Mouse (Mus musculus) embryonic facial prominence, embryonic 11.5 days (tissue): Measurements from ENCODE around the gene Slfn9. TPM values are rescaled to one million over a fixed set of nuclear protein-coding genes. Genes with fewer than 3 reads are reported as not detected.

Source experiments
- ATAC-seq: fragments of 200-750 bp; cut with Nextera tagmentation; replicated peaks from 2 replicates; pipeline ENCODE4 v1.8.0; 2017; ENCODE audit warnings: low read depth; ENCODE audit not compliant: insufficient number of reproducible peaks, low FRiP score, low TSS enrichment
- DNase-seq: peaks from one replicate; pipeline ENCODE4 v3.0.0-alpha.2; 2015; ENCODE audit warnings: low spot score
- H3K27ac ChIP-seq: fragments of 300-500 bp; sonication (generic); replicated peaks from 2 replicates; pipeline ENCODE4 v1.5.1; 2014; ENCODE audit warnings: mild to moderate bottlenecking, low read depth, low read length, control low read depth
- H3K27me3 ChIP-seq: fragments of 300-500 bp; sonication (generic); 2 replicates; pipeline ENCODE4 v1.6.1; 2014; ENCODE audit warnings: mild to moderate bottlenecking, low read length, moderate library complexity, mixed read lengths; ENCODE audit not compliant: control insufficient read depth, insufficient read depth
- H3K36me3 ChIP-seq: fragments of 300-500 bp; sonication (generic); replicated peaks from 2 replicates; pipeline ENCODE4 v1.6.1; 2014; ENCODE audit warnings: low read depth, mild to moderate bottlenecking, low read length, moderate library complexity, mixed read lengths; ENCODE audit not compliant: control insufficient read depth, insufficient read depth
- H3K4me1 ChIP-seq: fragments of 300-500 bp; sonication (generic); 2 replicates; pipeline ENCODE4 v1.6.1; 2014; ENCODE audit warnings: low read length, mixed read lengths; ENCODE audit not compliant: control insufficient read depth, insufficient read depth
- H3K4me2 ChIP-seq: fragments of 300-500 bp; sonication (generic); 2 replicates; pipeline ENCODE4 v1.6.1; 2014; ENCODE audit warnings: low read depth, mild to moderate bottlenecking, control low read depth, low read length, moderate library complexity
- H3K4me3 ChIP-seq: fragments of 300-500 bp; sonication (generic); 2 replicates; pipeline ENCODE4 v1.5.1; 2014; ENCODE audit warnings: low read depth, low read length, control low read depth
- H3K9ac ChIP-seq: fragments of 300-500 bp; sonication (generic); replicated peaks from 2 replicates; pipeline ENCODE4 v1.6.1; 2014; ENCODE audit warnings: mild to moderate bottlenecking, control low read depth, low read length
- H3K9me3 ChIP-seq: fragments of 300-500 bp; sonication (generic); replicated peaks from 2 replicates; pipeline ENCODE4 v1.6.1; 2016; ENCODE audit warnings: mild to moderate bottlenecking, low read length, inconsistent platforms, mixed read lengths; ENCODE audit not compliant: control insufficient read depth
- WGBS: fragments of 180-500 bp; shearing (Covaris S2); extraction: QIAGEN DNeasy Blood & Tissue Kit; methylation state at CpG from one replicate; pipeline ENCODE4 v1.1.7; 2014; 5-methylcytosine and 5-hydroxymethylcytosine counted together
- polyA plus RNA-seq: library from polyadenylated mRNA; unstranded; fragments of >200 nt; fragmentation: Nextera tagmentation; extraction: Ambion mirVana; gene quantifications from 2 replicates; pipeline ENCODE4 v1.2.1, GENCODE M21; 2014

Slfn9 gene
- polyA plus RNA-seq, 1 experiment from 2014 or later: 15.3 TPM

GRCm38 (mm10) chr11:82971590-82971974 lies 20.0 kb downstream of the Slfn9 start:
- Histone ChIP-seq H3K4me3 (no peak overlapping the region), H3K27ac (no peak overlapping the region), H3K36me3 (no peaks in the 10 kb centered on the region), H3K4me1 (no peaks in the 10 kb centered on the region), H3K4me2 (no peak overlapping the region; the same call in 1 of the 2 replicates), H3K9me3 (no peaks in the 10 kb centered on the region), H3K9ac (no peak overlapping the region), H3K27me3 (no peaks in the 10 kb centered on the region)
- 77% methylated on average over 7 of the region's 11 CpGs for WGBS
- DNase-seq (no peak), ATAC-seq (no peak)

DNA sequence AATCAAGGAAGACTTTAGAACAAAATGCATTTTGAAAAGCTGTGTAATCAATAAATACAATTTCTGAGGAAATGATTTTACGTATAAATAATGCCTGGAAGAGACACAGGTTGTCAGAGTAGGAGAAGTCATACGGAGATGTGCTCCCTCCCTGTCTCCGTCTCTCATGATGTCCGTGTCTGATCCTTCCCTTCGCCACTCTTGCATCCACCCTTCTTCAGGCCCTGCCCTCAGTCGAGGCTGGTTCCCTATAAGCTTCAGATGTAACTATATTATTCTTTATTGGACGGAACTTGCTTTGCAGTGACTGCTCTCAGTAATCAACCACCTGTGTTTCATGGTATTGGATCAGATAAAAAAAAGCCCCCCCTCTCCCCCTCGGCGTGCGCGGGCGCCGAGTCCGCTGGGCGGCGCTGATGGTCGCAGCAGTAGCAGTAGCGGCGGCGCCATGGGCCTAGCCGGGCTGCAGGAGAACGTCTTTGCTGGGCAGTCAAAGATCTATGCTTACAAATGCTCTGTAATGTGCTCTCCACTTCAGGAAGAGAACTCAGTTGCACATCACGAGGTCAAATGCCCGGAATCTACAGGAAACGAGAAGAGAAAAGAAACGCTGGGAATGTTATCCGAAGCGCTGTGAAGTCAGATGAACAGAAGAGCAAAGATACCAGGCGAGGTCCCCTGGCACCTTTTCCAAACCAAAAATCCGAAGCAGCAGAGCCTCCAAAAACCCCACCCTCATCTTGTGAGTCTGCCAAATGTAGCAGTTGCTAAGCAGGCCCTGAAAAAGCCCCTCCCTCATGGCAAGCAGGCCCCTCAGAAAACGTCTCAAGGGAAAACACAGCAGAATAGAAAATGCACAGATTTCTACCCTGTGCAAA lies 20.7 kb downstream of the Slfn9 start:
- Histone ChIP-seq H3K4me1 (no peaks in the 10 kb centered on the region), H3K9ac (no peak overlapping the region), H3K9me3 (no peaks in the 10 kb centered on the region), H3K27ac (no peak overlapping the region), H3K4me2 (peak overlapping the region; percentile 25), H3K27me3 (no peaks in the 10 kb centered on the region), H3K36me3 (no peaks in the 10 kb centered on the region), H3K4me3 (no peak overlapping the region)
- DNase-seq: peak; percentile 74
- WGBS: 6% methylated on average over 31 of the region's 31 CpGs
- ATAC-seq: no peak

GRCm38 (mm10) chr11:82962215-82962614 lies 29.4 kb downstream of the Slfn9 start:
- ATAC-seq: no peak
- WGBS: 87% methylated on average over 8 of the region's 8 CpGs
- no peaks in the 10 kb centered on the region for H3K36me3 ChIP-seq

DNA sequence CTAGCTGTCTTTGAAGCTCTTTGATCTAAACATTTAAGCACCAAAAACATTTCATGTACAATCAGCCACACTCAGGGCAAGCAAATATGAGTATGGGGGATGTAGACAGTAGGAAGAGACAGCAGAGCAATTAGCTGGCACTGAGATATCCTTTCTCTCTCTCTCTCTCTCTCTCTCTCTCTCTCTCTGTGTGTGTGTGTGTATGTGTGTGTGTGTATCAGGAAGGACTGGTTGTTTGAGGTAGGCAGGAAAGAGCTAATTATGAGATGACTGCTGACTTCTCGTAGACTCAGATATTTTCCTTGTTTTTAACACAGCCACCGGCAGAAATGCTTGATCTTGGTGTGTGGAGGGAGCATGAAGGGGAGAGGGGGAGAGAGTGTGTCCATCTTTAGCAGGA lies 29.9 kb downstream of the Slfn9 start:
- H3K27ac ChIP-seq: no peak overlapping the region

More at GRCm38 (mm10) chr11:82962215-82962614, 29.4 kb downstream of the Slfn9 start:
- no peaks in the 10 kb centered on the region for H3K4me1 ChIP-seq
- H3K9ac ChIP-seq: no peak overlapping the region
- no peaks in the 10 kb centered on the region for H3K9me3 ChIP-seq
- H3K27me3 ChIP-seq: no peaks in the 10 kb centered on the region
- no peak overlapping the region for H3K4me2 ChIP-seq
- DNase-seq: no peak
- H3K27ac ChIP-seq: no peak overlapping the region
- no peak overlapping the region for H3K4me3 ChIP-seq

DNA sequence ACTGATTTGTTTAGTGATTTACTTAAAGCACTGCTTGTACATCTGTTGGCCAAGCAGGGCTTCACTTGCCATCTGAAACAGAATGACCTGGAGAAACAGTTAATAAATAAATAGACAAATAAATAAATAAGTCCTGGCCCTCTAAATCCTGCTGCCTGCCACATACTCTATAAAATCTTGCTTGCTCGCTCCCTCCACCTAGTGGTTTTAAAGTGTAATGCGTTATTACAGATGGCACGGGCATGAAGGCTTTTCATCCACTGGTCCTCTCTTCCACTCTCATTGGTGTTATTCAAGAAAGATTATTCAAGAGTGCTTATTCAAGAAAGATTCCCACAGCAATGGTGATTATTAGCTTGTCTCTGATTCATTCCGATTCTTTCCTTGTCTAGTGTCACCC lies 32.0 kb downstream of the Slfn9 start:
- Histone ChIP-seq H3K9me3 (no peaks in the 10 kb centered on the region), H3K4me1 (no peaks in the 10 kb centered on the region), H3K27ac (no peak overlapping the region), H3K4me3 (no peak overlapping the region), H3K9ac (no peak overlapping the region), H3K36me3 (no peaks in the 10 kb centered on the region), H3K4me2 (no peak overlapping the region), H3K27me3 (no peaks in the 10 kb centered on the region)
- 19% methylated on average over 4 of the region's 4 CpGs for WGBS
- peak; percentile 59 for DNase-seq
- no peak for ATAC-seq

More for the DNA sequence above, 29.9 kb downstream of the Slfn9 start:
- Histone ChIP-seq H3K27me3 (no peaks in the 10 kb centered on the region), H3K9ac (no peak overlapping the region), H3K36me3 (no peaks in the 10 kb centered on the region), H3K4me1 (no peaks in the 10 kb centered on the region), H3K9me3 (no peaks in the 10 kb centered on the region), H3K4me3 (no peak overlapping the region), H3K4me2 (no peak overlapping the region)
- WGBS: 54% methylated on average over 2 of the region's 2 CpGs
- DNase-seq (no peak), ATAC-seq (no peak)

DNA sequence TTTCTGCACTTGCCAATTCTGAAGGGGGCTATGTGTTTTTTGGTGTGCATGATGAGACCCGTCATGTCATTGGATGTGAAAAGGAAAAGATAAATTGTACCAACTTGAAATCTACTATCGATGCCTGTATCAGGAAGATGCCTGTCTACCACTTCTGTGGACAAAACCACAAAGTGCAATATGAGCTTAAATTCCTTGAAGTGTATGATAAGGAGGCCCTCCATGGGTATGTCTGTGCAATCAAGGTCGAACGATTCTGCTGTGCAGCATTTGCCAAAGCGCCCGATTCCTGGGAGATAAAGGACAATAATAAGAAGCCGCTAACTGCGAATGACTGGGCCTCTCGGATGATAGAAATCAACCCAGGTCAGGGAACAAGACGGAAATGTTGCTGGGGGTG lies 34.7 kb downstream of the Slfn9 start:
- DNase-seq: no peak
- Histone ChIP-seq H3K4me2 (no peak overlapping the region), H3K9ac (no peak overlapping the region), H3K4me3 (no peak overlapping the region), H3K4me1 (0 out of 2 replicates have a peak, but pooled peaks cover under 1% of the 10 kb centered on the region), H3K36me3 (no peaks in the 10 kb centered on the region), H3K9me3 (no peaks in the 10 kb centered on the region), H3K27ac (no peak overlapping the region), H3K27me3 (peaks cover 13% of the 10 kb centered on the region)
- no peak for ATAC-seq
- WGBS: 85% methylated on average over 10 of the region's 10 CpGs

GRCm38 (mm10) chr11:82954631-82955030 lies 37.0 kb downstream of the Slfn9 start:
- ATAC-seq: no peak
- Histone ChIP-seq H3K4me2 (no peak overlapping the region), H3K27ac (no peak overlapping the region), H3K27me3 (peaks cover 28% of the 10 kb centered on the region), H3K36me3 (no peaks in the 10 kb centered on the region), H3K9me3 (no peaks in the 10 kb centered on the region), H3K9ac (no peak overlapping the region), H3K4me1 (0 out of 2 replicates have a peak, but pooled peaks cover 2% of the 10 kb centered on the region), H3K4me3 (no peak overlapping the region)
- no peak for DNase-seq
- 77% methylated on average over 6 of the region's 6 CpGs for WGBS
